ENCODE assay signal across 8 mouse cellular contexts in genomic region chr11:98345253-98345652, GRCm38 (mm10). TPM values are rescaled to one million over a fixed set of nuclear protein-coding genes. Genes with fewer than 3 reads are reported as not detected.
DNase-seq lines count a peak whose midpoint lies in the region; ATAC-seq lines count a peak whose summit lies in the region.

No protein-coding gene starts in this region.

- H3K4me3 ChIP-seq in intestine, embryonic 16.5 days (ENCODE audit: low read length), result peak overlapping the region; percentile 26
- 0 out of 2 replicates have a peak overlapping the region, but pooled peaks have one; percentile 15 for H3K4me3 ChIP-seq in limb, embryonic 12.5 days (replicated peaks)
- H3K4me3 ChIP-seq in midbrain, embryonic 13.5 days (replicated peaks), result 0 out of 2 replicates have a peak overlapping the region, but pooled peaks have one; percentile 10

- H3K4me1 ChIP-seq in intestine, embryonic 16.5 days (ENCODE audit: control insufficient read depth, insufficient read depth, low read length), result peaks cover 15% of the 10 kb centered on the region
- H3K4me1 ChIP-seq in limb, embryonic 12.5 days (replicated peaks), result peaks cover 25% of the 10 kb centered on the region
- peaks cover 32% of the 10 kb centered on the region for H3K4me1 ChIP-seq in midbrain, embryonic 13.5 days (replicated peaks)

- H3K4me2 ChIP-seq in intestine, embryonic 16.5 days (ENCODE audit: low read depth, low read length), result peak overlapping the region; percentile 50
- H3K4me2 ChIP-seq in limb, embryonic 12.5 days, result peak overlapping the region; percentile 41
- H3K4me2 ChIP-seq in midbrain, embryonic 13.5 days (replicated peaks), result peak overlapping the region; percentile 40

- H3K27ac ChIP-seq in intestine, embryonic 16.5 days (ENCODE audit: low read length), result no peak overlapping the region
- no peak overlapping the region for H3K27ac ChIP-seq in limb, embryonic 12.5 days
- no peak overlapping the region for H3K27ac ChIP-seq in midbrain, embryonic 13.5 days

- DNase-seq in left cerebral cortex, adult 18-20 months (ENCODE audit: low spot score in 2 of 2), result peak; percentile 87 to 92
- DNase-seq in left cerebral cortex, adult 11 months (ENCODE audit: low spot score), result no peak
- peak; percentile 76 for DNase-seq in embryo, embryonic 11 days
- peak; percentile 76 to 92 for DNase-seq in spleen, postnatal 4 days (ENCODE audit: low spot score in 2 of 2)

- peak; percentile 39; the same call in 1 of the 2 replicates for ATAC-seq in granulocyte monocyte progenitor cell, adult 5-6 weeks (replicated peaks; ENCODE audit: poor library complexity, severe bottlenecking)
- ATAC-seq in intestine, embryonic 16.5 days, result no peak
- ATAC-seq in limb, embryonic 12.5 days (ENCODE audit: insufficient number of reproducible peaks, insufficient read depth, low FRiP score, low TSS enrichment, low read depth), result no peak
- ATAC-seq in midbrain, embryonic 13.5 days, result no peak

- H3K9ac ChIP-seq in intestine, embryonic 16.5 days (ENCODE audit: low read depth, low read length), result no peak overlapping the region; the same call in 1 of the 2 replicates
- H3K9ac ChIP-seq in limb, embryonic 12.5 days (replicated peaks), result no peak overlapping the region
- no peak overlapping the region for H3K9ac ChIP-seq in midbrain, embryonic 13.5 days (replicated peaks)

- H3K27me3 ChIP-seq in intestine, embryonic 16.5 days (replicated peaks; ENCODE audit: control insufficient read depth, insufficient read depth, low read length), result peaks cover 54% of the 10 kb centered on the region
- H3K27me3 ChIP-seq in limb, embryonic 12.5 days, result peaks cover 91% of the 10 kb centered on the region
- peaks cover 85% of the 10 kb centered on the region for H3K27me3 ChIP-seq in midbrain, embryonic 13.5 days

- H3K36me3 ChIP-seq in intestine, embryonic 16.5 days (ENCODE audit: control insufficient read depth, insufficient read depth, low read length), result no peaks in the 10 kb centered on the region
- H3K36me3 ChIP-seq in limb, embryonic 12.5 days, result no peaks in the 10 kb centered on the region
- H3K36me3 ChIP-seq in midbrain, embryonic 13.5 days, result no peaks in the 10 kb centered on the region

- no peaks in the 10 kb centered on the region for H3K9me3 ChIP-seq in intestine, embryonic 16.5 days (ENCODE audit: control insufficient read depth, low read length)
- no peaks in the 10 kb centered on the region for H3K9me3 ChIP-seq in limb, embryonic 12.5 days
- H3K9me3 ChIP-seq in midbrain, embryonic 13.5 days, result no peaks in the 10 kb centered on the region

- 2% methylated on average over 14 of the region's 14 CpGs for WGBS in intestine, embryonic 16.5 days
- 1% methylated on average over 14 of the region's 14 CpGs for WGBS in limb, embryonic 12.5 days
- 0% methylated on average over 14 of the region's 14 CpGs for WGBS in midbrain, embryonic 13.5 days

RNA-seq across cellular contexts. Expression of gene Ppp1r1b, which starts 3.0 kb away (rescaled TPM):
- 100 to 1,000 TPM; 225 to 310 TPM for total RNA-seq in left cerebral cortex, adult 18-20 months (2021)
- total RNA-seq in granulocyte monocyte progenitor cell, adult 5-6 weeks (2014; fragmentation: Nextera tagmentation), result not detected in 2 replicates
- not detected in 2 replicates for total RNA-seq in granulocyte monocyte progenitor cell, adult 5-6 weeks (2017)
- polyA plus RNA-seq in intestine, embryonic 16.5 days (2015; fragmentation: Nextera tagmentation; extraction: Ambion mirVana), result 91.7 and 92.3 TPM in 2 replicates
- 0.18 and 0.76 TPM in 2 replicates for polyA plus RNA-seq in limb, embryonic 12.5 days (2016; fragmentation: Nextera tagmentation; extraction: Ambion mirVana)
- 0.73 and 1.9 TPM in 2 replicates for polyA plus RNA-seq in midbrain, embryonic 13.5 days (2015; fragmentation: Nextera tagmentation; extraction: Ambion mirVana)

RNA-seq across cellular contexts. Expression of gene Stard3, which starts 12.9 kb away (rescaled TPM):
- 10 to 100 TPM; 39.8 to 40.9 TPM for total RNA-seq in left cerebral cortex, adult 18-20 months (2021)
- 18.4 and 24.9 TPM in 2 replicates for total RNA-seq in granulocyte monocyte progenitor cell, adult 5-6 weeks (2014; fragmentation: Nextera tagmentation)
- total RNA-seq in granulocyte monocyte progenitor cell, adult 5-6 weeks (2017), result 18.2 and 27.8 TPM in 2 replicates
- 44.8 and 44.9 TPM in 2 replicates for polyA plus RNA-seq in intestine, embryonic 16.5 days (2015; fragmentation: Nextera tagmentation; extraction: Ambion mirVana)
- polyA plus RNA-seq in limb, embryonic 12.5 days (2016; fragmentation: Nextera tagmentation; extraction: Ambion mirVana), result 39.9 and 41.9 TPM in 2 replicates
- 44.5 and 46.9 TPM in 2 replicates for polyA plus RNA-seq in midbrain, embryonic 13.5 days (2015; fragmentation: Nextera tagmentation; extraction: Ambion mirVana)

RNA-seq across cellular contexts. Expression of gene Neurod2, which starts 15.8 kb away (rescaled TPM):
- 10 to 100 TPM; 70.9 to 73.2 TPM for total RNA-seq in left cerebral cortex, adult 18-20 months (2021)
- total RNA-seq in granulocyte monocyte progenitor cell, adult 5-6 weeks (2014; fragmentation: Nextera tagmentation), result not detected in 2 replicates
- total RNA-seq in granulocyte monocyte progenitor cell, adult 5-6 weeks (2017), result not detected in 2 replicates
- 0.05 TPM in 1 of 2 replicates, not detected in the other for polyA plus RNA-seq in intestine, embryonic 16.5 days (2015; fragmentation: Nextera tagmentation; extraction: Ambion mirVana)
- 0.09 TPM in 1 of 2 replicates, not detected in the other for polyA plus RNA-seq in limb, embryonic 12.5 days (2016; fragmentation: Nextera tagmentation; extraction: Ambion mirVana)
- polyA plus RNA-seq in midbrain, embryonic 13.5 days (2015; fragmentation: Nextera tagmentation; extraction: Ambion mirVana), result 6.7 and 9.3 TPM in 2 replicates

RNA-seq across cellular contexts. Expression of gene Tcap, which starts 38.4 kb away (rescaled TPM):
- total RNA-seq in left cerebral cortex, adult 18-20 months (2021), result 1 to 10 TPM; 6.9 to 8.1 TPM
- not detected in 2 replicates for total RNA-seq in granulocyte monocyte progenitor cell, adult 5-6 weeks (2014; fragmentation: Nextera tagmentation)
- not detected in 2 replicates for total RNA-seq in granulocyte monocyte progenitor cell, adult 5-6 weeks (2017)
- polyA plus RNA-seq in intestine, embryonic 16.5 days (2015; fragmentation: Nextera tagmentation; extraction: Ambion mirVana), result 0.28 TPM in 1 of 2 replicates, not detected in the other
- 4.7 TPM in 2 replicates for polyA plus RNA-seq in limb, embryonic 12.5 days (2016; fragmentation: Nextera tagmentation; extraction: Ambion mirVana)
- 0.23 and 0.28 TPM in 2 replicates for polyA plus RNA-seq in midbrain, embryonic 13.5 days (2015; fragmentation: Nextera tagmentation; extraction: Ambion mirVana)

RNA-seq across cellular contexts. Expression of gene Pnmt, which starts 41.0 kb away (rescaled TPM):
- total RNA-seq in left cerebral cortex, adult 18-20 months (2021), result under 1 TPM; 0.30 to 0.74 TPM
- not detected in 2 replicates for total RNA-seq in granulocyte monocyte progenitor cell, adult 5-6 weeks (2014; fragmentation: Nextera tagmentation)
- total RNA-seq in granulocyte monocyte progenitor cell, adult 5-6 weeks (2017), result not detected in 2 replicates
- polyA plus RNA-seq in intestine, embryonic 16.5 days (2015; fragmentation: Nextera tagmentation; extraction: Ambion mirVana), result 0.16 TPM in 1 of 2 replicates, not detected in the other
- 0.37 and 0.41 TPM in 2 replicates for polyA plus RNA-seq in limb, embryonic 12.5 days (2016; fragmentation: Nextera tagmentation; extraction: Ambion mirVana)
- 0.23 TPM in 1 of 2 replicates, not detected in the other for polyA plus RNA-seq in midbrain, embryonic 13.5 days (2015; fragmentation: Nextera tagmentation; extraction: Ambion mirVana)

Comparison
In these comparisons a context has a peak if more than half of its experiments do, and no peak if none do; other contexts are left out.
1. RNA of gene Ppp1r1b, which starts 3.0 kb away (polyA plus RNA-seq): 91.7 to 92.3 TPM in intestine, embryonic 16.5 days; 0.73 to 1.9 TPM in midbrain, embryonic 13.5 days and 0.18 to 0.76 TPM in limb, embryonic 12.5 days; every median in the first group is over 10 times any median in the second.
2. Peak in every context shown above with its lines, with median percentiles within 50 percentile points of each other: H3K4me2 ChIP-seq and H3K4me3 ChIP-seq.